Mouse (Mus musculus): ENCODE data around the gene Rpp30.

DNA sequence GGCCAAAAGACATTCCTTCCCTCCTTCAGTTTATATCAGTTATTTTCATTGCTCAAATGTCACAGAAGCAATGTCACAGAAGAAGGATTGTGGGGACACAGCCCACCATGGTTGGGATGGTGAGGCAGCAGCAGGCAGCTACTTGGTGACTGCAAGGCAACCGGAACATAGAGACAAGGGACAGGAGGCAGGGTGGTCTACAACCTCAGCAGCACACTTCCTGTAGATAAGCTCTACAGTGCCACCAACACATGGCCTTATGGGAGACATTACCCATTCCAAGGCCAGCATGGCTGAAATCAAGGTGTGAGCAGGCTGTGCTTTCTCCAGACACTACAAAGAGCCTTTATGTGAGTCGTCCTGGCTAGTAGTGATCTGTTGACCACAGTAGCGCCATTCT is 13.7 kb downstream of the Rpp30 start:
- TF ChIP-seq TAL1 (IDR thresholded peaks at IDR 0.05; ENCODE audit: low read length) (no peak), GATA1 (IDR thresholded peaks at IDR 0.05; ENCODE audit: low read length) (no peak)

Measured in erythroblast, embryonic 14.5 days (primary cell).